Mouse (Mus musculus) activated CD4-positive, CD25-positive, alpha-beta regulatory T cell (primary cell): ENCODE results near the gene Cyp4a14. TPM values are rescaled to one million over a fixed set of nuclear protein-coding genes. Genes with fewer than 3 reads are reported as not detected.

ENCODE experiments used
- polyA plus RNA-seq, 2 experiments: library from polyadenylated mRNA; unstranded; fragments of 100-300 nt; shearing (Covaris generic); gene quantifications; one replicate each; pipeline ENCODE4 v1.2.1; 2017

Cyp4a14 gene
- polyA plus RNA-seq, result under 1 TPM in 1 of 2 experiments, not detected in 1; 0.27 TPM

GRCm38 (mm10) chr4:115496001-115496400, at the start of gene Cyp4a14:
Gene Cyp4a14 (minus strand): TSS chr4:115496142.

DNA sequence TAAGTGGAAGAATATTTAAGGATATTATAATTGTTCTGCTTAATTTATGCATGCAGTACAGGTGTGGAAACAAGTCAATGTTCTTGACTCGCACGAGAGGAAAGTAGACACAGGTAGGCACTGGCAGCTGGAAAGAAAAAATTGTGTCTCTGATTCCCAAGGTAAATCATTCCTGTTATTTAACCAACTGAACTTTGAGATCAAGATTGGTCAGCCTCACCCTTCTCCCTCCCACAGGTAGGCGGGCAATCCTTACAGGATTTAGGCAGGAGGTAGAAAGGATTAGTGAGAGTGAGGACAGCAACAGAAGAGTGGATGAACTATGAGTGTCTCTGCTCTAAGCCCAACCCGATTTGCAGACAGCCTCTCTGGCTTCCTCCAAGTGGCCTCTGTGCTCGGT, 22.1 kb upstream of the Cyp4a14 start, which contains the start of gene Cyp4a10:
Gene Cyp4a10, plus strand, starts transcription at position 265 of the 400 bp plus-strand sequence.

DNA sequence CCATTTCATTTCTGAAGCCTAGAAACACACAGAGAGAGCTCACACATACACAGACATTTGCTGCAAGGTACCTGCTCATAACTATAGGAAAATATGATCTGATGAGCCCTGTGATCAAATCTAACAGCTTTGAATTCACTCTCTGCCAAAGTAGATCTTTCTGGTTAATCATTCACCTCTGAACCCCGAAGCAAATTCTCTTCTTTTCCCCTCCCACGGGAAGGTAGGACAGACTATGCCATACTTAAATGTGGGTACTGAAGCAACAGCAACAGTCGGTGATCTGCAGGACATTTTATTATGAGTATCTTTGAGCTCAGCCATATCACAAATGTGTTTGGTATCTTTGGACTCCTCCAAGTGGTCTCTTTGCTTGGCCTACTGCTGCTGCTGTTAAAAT, 43.6 kb downstream of the Cyp4a14 start, which contains the start of gene Cyp4a30b:
Gene Cyp4a30b, plus strand, starts transcription at position 301 of the 400 bp plus-strand sequence.

Other genes starting within 250 kb of the Cyp4a14 start
- under 1 TPM in 1 of 2 experiments, not detected in 1; 0.18 TPM for gene Cyp4a12a, start 197.1 kb downstream of the Cyp4a14 start, polyA plus RNA-seq
- not detected for gene Cyp4a12b, start 84.5 kb downstream of the Cyp4a14 start, polyA plus RNA-seq
- under 1 TPM in 1 of 2 experiments, not detected in 1; 0.29 TPM for gene Cyp4a30b, start 43.5 kb downstream of the Cyp4a14 start, polyA plus RNA-seq
- not detected for gene Cyp4a10, start 22.1 kb upstream of the Cyp4a14 start, polyA plus RNA-seq
- gene Cyp4a31, start 67.5 kb upstream of the Cyp4a14 start, polyA plus RNA-seq, result not detected
- gene Cyp4a32, start 104.8 kb upstream of the Cyp4a14 start, polyA plus RNA-seq, result not detected
- gene Cyp4b1, start 151.6 kb upstream of the Cyp4a14 start, polyA plus RNA-seq, result not detected
- gene Efcab14, start 241.6 kb upstream of the Cyp4a14 start, polyA plus RNA-seq, result 10 to 100 TPM; 49.0 to 54.1 TPM